Mouse (Mus musculus): Measurements from ENCODE around the gene Hint1. TPM values are rescaled to one million over a fixed set of nuclear protein-coding genes. Genes with fewer than 3 reads are reported as not detected.

Gene Hint1
- polyA plus RNA-seq, 1 experiment from 2014 or later = 641 TPM

Other genes starting within 250 kb of the Hint1 start
- gene Cdc42se2, start 78.7 kb upstream of the Hint1 start, polyA plus RNA-seq (2015; fragmentation: Nextera tagmentation; extraction: Ambion mirVana) = 64.3 and 69.7 TPM in 2 replicates
- gene Lyrm7, start 5.5 kb upstream of the Hint1 start, polyA plus RNA-seq (2015; fragmentation: Nextera tagmentation; extraction: Ambion mirVana) = 5.8 and 7.7 TPM in 2 replicates
- 181 and 202 TPM in 2 replicates for gene Gpx3, start 36.1 kb downstream of the Hint1 start, polyA plus RNA-seq (2015; fragmentation: Nextera tagmentation; extraction: Ambion mirVana)
- 18.7 and 19.2 TPM in 2 replicates for gene Tnip1, start 96.5 kb downstream of the Hint1 start, polyA plus RNA-seq (2015; fragmentation: Nextera tagmentation; extraction: Ambion mirVana)
- gene Anxa6, start 167.1 kb downstream of the Hint1 start, polyA plus RNA-seq (2015; fragmentation: Nextera tagmentation; extraction: Ambion mirVana) = 406 and 415 TPM in 2 replicates
- gene Ccdc69, start 211.7 kb downstream of the Hint1 start, polyA plus RNA-seq (2015; fragmentation: Nextera tagmentation; extraction: Ambion mirVana) = 3.5 and 3.8 TPM in 2 replicates
- 22.8 TPM in 2 replicates for gene Gm2a, start 231.7 kb downstream of the Hint1 start, polyA plus RNA-seq (2015; fragmentation: Nextera tagmentation; extraction: Ambion mirVana)